Mouse (Mus musculus) cortical plate, adult 2 months (tissue): ENCODE results near the gene Gm17657.

Experiments used
- CTCF ChIP-seq: fragments of 200-500 bp; IDR thresholded peaks from 2 replicates; pipeline ENCODE4 v1.5.1; 2011; ENCODE audit warnings: mild to moderate bottlenecking, control low read depth, low read length; ENCODE audit not compliant: insufficient read depth; ENCODE audit errors: extremely low read depth
- POLR2A ChIP-seq: fragments of 200-500 bp; IDR thresholded peaks from 2 replicates; pipeline ENCODE4 v1.6.1; 2011; ENCODE audit warnings: mild to moderate bottlenecking, low read length, control low read depth; ENCODE audit not compliant: insufficient read depth; ENCODE audit errors: extremely low read depth

DNA sequence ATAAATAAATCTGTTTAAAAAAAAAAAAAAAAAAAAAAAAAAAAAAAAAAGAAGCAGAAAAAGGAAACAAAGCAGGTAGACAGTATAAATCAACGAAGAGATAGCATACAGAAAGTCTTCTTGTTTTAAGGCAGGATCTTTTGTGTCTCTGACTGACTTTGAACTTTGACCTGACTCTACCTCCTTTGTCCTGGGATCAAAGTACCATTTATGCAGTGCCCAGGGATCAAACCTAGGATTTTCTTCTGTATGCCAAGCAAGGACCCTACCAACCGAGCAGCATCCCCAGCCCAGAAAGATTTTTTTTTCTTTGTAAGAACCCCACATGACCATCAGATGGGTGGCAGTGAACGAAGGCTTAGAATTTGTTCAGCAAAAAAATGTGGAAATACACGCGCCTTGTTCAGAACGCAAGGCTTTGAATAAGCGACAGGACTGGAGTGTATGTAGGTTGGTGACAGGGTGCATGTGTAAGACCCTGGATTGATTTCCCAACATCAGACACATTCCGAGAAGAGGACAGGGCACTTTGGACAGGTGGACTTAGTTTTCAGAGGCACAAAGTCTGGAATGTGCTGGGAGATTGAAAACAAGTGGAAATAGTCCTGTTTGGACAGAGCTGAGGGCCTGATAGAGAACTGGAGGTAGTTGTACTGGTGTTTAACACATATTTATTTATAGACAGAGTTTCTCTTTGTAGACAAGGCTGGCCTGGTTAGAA lies 61.0 kb downstream of the Gm17657 start:
- TF ChIP-seq CTCF (no peak), POLR2A (no peak)
